Mouse (Mus musculus) CH12.LX (cell line): ENCODE data around the gene Tmem198b. TPM values are rescaled to one million over a fixed set of nuclear protein-coding genes. Genes with fewer than 3 reads are reported as not detected.

ENCODE experiments used
- DNase-seq: peaks from one replicate; pipeline ENCODE4 v3.0.0-alpha.2; 2013; ENCODE audit errors: extremely low read depth
- H3K27ac ChIP-seq: 2 replicates; pipeline ENCODE4 v1.5.1; 2012; ENCODE audit warnings: low read depth, mild to moderate bottlenecking, control low read depth, moderate library complexity; ENCODE audit not compliant: insufficient read depth
- H3K27me3 ChIP-seq: replicated peaks from 2 replicates; pipeline ENCODE3; 2012; ENCODE audit warnings: inconsistent platforms
- H3K36me3 ChIP-seq, 2 experiments: replicated peaks in 1 of 2; 2 replicates each; pipeline versions ENCODE3 to v1.6.1; 2012; ENCODE audit warnings: inconsistent platforms in 1 of 2, low read length in 1 of 2, mild to moderate bottlenecking in 1 of 2, mixed read lengths in 1 of 2, moderate library complexity in 1 of 2; ENCODE audit not compliant: control insufficient read depth in 1 of 2, insufficient read depth in 1 of 2
- H3K4me1 ChIP-seq, 2 experiments: 2 replicates each; pipeline ENCODE4 v1.6.1; 2012; ENCODE audit warnings: inconsistent platforms in 1 of 2, moderate library complexity in 1 of 2; ENCODE audit not compliant: insufficient read depth in 2 of 2, control insufficient read depth in 1 of 2
- H3K4me2 ChIP-seq: 2 replicates; pipeline ENCODE4 v1.6.1; 2012; ENCODE audit warnings: low read depth, mild to moderate bottlenecking, control low read depth; ENCODE audit not compliant: poor library complexity, insufficient read depth, severe bottlenecking
- H3K4me3 ChIP-seq, 3 experiments: fragments of 150-350 bp in 1 of 3; sonication (generic) in 1 of 3; replicated peaks in 1 of 3; 2 replicates each; pipeline versions ENCODE3 to v1.5.1; 2011 to 2012; ENCODE audit warnings: low read depth in 2 of 3, low read length in 2 of 3, mild to moderate bottlenecking in 2 of 3, moderate library complexity in 2 of 3, control low read depth in 1 of 3, improper control_type of control experiment in 1 of 3, inconsistent platforms in 1 of 3, mixed read lengths in 1 of 3; ENCODE audit not compliant: poor library complexity in 1 of 3
- H3K79me2 ChIP-seq: replicated peaks from 2 replicates; pipeline ENCODE4 v1.6.1; 2012; ENCODE audit warnings: mild to moderate bottlenecking, moderate library complexity; ENCODE audit not compliant: control insufficient read depth, poor library complexity, insufficient read depth, severe bottlenecking; ENCODE audit errors: extremely low read depth
- H3K9ac ChIP-seq: 2 replicates; pipeline ENCODE4 v1.6.1; 2012; ENCODE audit warnings: low read depth, mild to moderate bottlenecking, control low read depth, moderate library complexity; ENCODE audit not compliant: insufficient read depth
- H3K9me3 ChIP-seq: replicated peaks from 2 replicates; pipeline ENCODE3; 2012; ENCODE audit warnings: low read length, inconsistent platforms, mixed read lengths
- BHLHE40 ChIP-seq: IDR thresholded peaks from 2 replicates; pipeline ENCODE4 v1.6.1; 2011; ENCODE audit warnings: mild to moderate bottlenecking, low read depth, low read length, improper control_type of control experiment
- CHD2 ChIP-seq: IDR thresholded peaks from 2 replicates; pipeline ENCODE4 v1.6.1; 2011; ENCODE audit warnings: low read length, improper control_type of control experiment
- CTCF ChIP-seq, 2 experiments: IDR thresholded peaks in 1 of 2; conservative IDR thresholded peaks in 1 of 2; 2 replicates each; pipeline ENCODE4 v1.5.1; 2011 to 2012; ENCODE audit warnings: low read depth in 2 of 2, low read length in 2 of 2, improper control_type of control experiment in 1 of 2, inconsistent platforms in 1 of 2, mild to moderate bottlenecking in 1 of 2, moderate library complexity in 1 of 2
- ETS1 ChIP-seq: conservative IDR thresholded peaks from 2 replicates; pipeline ENCODE4 v1.6.1; 2012; ENCODE audit warnings: low read depth, mild to moderate bottlenecking, inconsistent platforms, low read length, improper control_type of control experiment, moderate library complexity
- HCFC1 ChIP-seq: IDR thresholded peaks from 2 replicates; pipeline ENCODE4 v1.6.1; 2012; ENCODE audit warnings: low read depth, mild to moderate bottlenecking, inconsistent platforms, low read length, improper control_type of control experiment
- JUN ChIP-seq: IDR thresholded peaks from 2 replicates; pipeline ENCODE4 v1.6.1; 2011; ENCODE audit warnings: low read depth, mild to moderate bottlenecking, low read length, improper control_type of control experiment, moderate library complexity; ENCODE audit not compliant: insufficient read depth
- JUND ChIP-seq: conservative IDR thresholded peaks from 2 replicates; pipeline ENCODE4 v1.6.1; 2011; ENCODE audit warnings: low read depth, low read length, improper control_type of control experiment
- KAT2A ChIP-seq: IDR thresholded peaks from 2 replicates; pipeline ENCODE4 v1.6.1; 2012; ENCODE audit warnings: low read length, improper control_type of control experiment, inconsistent platforms; ENCODE audit not compliant: insufficient replicate concordance
- MAZ ChIP-seq: IDR thresholded peaks from 2 replicates; pipeline ENCODE4 v1.6.1; 2012; ENCODE audit warnings: low read depth, mild to moderate bottlenecking, inconsistent platforms, low read length, improper control_type of control experiment, moderate library complexity
- MEF2A ChIP-seq: IDR thresholded peaks from 2 replicates; pipeline ENCODE4 v1.6.1; 2014; ENCODE audit warnings: low read depth, mild to moderate bottlenecking, inconsistent platforms, low read length, improper control_type of control experiment, borderline replicate concordance
- MXI1 ChIP-seq: IDR thresholded peaks from 2 replicates; pipeline ENCODE4 v1.6.1; 2011; ENCODE audit warnings: mild to moderate bottlenecking, low read depth, low read length, improper control_type of control experiment
- NRF1 ChIP-seq: IDR thresholded peaks from 2 replicates; pipeline ENCODE4 v1.6.1; 2014; ENCODE audit warnings: low read depth, mild to moderate bottlenecking, inconsistent platforms, low read length, improper control_type of control experiment, moderate library complexity
- POLR2A ChIP-seq: IDR thresholded peaks from 2 replicates; pipeline ENCODE4 v1.6.1; 2011; ENCODE audit warnings: low read depth, mild to moderate bottlenecking, improper control_type of control experiment, low read length
- POLR2AphosphoS2 ChIP-seq: IDR thresholded peaks from 2 replicates; pipeline ENCODE4 v1.6.1; 2011; ENCODE audit warnings: low read depth, low read length, improper control_type of control experiment
- RAD21 ChIP-seq: IDR thresholded peaks from 2 replicates; pipeline ENCODE4 v1.6.1; 2011; ENCODE audit warnings: low read depth, mild to moderate bottlenecking, low read length, improper control_type of control experiment, moderate library complexity
- SIN3A ChIP-seq: IDR thresholded peaks from 2 replicates; pipeline ENCODE4 v1.6.1; 2012; ENCODE audit warnings: low read length, improper control_type of control experiment, inconsistent platforms
- USF1 ChIP-seq: IDR thresholded peaks from 2 replicates; pipeline ENCODE4 v1.6.1; 2014; ENCODE audit warnings: low read depth, mild to moderate bottlenecking, inconsistent platforms, low read length, improper control_type of control experiment
- USF2 ChIP-seq: conservative IDR thresholded peaks from 2 replicates; pipeline ENCODE4 v1.6.1; 2011; ENCODE audit warnings: low read depth, low read length, improper control_type of control experiment
- ZKSCAN1 ChIP-seq: IDR thresholded peaks from 2 replicates; pipeline ENCODE4 v1.6.1; 2012; ENCODE audit warnings: low read depth, inconsistent platforms, low read length, improper control_type of control experiment, borderline replicate concordance
- ZNF384 ChIP-seq: IDR thresholded peaks from 2 replicates; pipeline ENCODE4 v1.6.1; 2012; ENCODE audit warnings: low read depth, low read length, improper control_type of control experiment, inconsistent platforms
- dilution Hi-C: fragments of 300-500 bp; cut with MboI; formaldehyde crosslinking; loops from 2 replicates; pipeline ENCODE4 v1.14.3; 2020; ENCODE audit warnings: low sequenced_read_pairs; ENCODE audit not compliant: extremely low pct_unique_long_range_greater_than_20kb, extremely low pct_ligation_motif_present
- in situ Hi-C: fragments of 300-500 bp; cut with MboI; formaldehyde crosslinking; loops from 3 replicates; pipeline ENCODE4 v1.14.3; 2019; ENCODE audit warnings: low sequenced_read_pairs, low pct_ligation_motif_present, low pct_unique_long_range_greater_than_20kb, mixed read lengths
- polyA plus RNA-seq: library from polyadenylated mRNA; unstranded; fragments of >175 nt; gene quantifications from 2 replicates; pipeline ENCODE4 v1.2.1, GENCODE M21; 2012; ENCODE audit warnings: low read depth; ENCODE audit not compliant: insufficient read length
- total RNA-seq, 2 experiments: library from RNA; depleted of rRNA; stranded (reverse); fragments of 300-350 nt in 1 of 2; fragments of >200 nt in 1 of 2; gene quantifications; 2 replicates each; pipeline ENCODE4 v1.2.3; 2012 to 2014

The Tmem198b gene
- total and polyA plus RNA-seq, 3 experiments = 2.0 to 4.7 (median 2.6) TPM

- no peaks in the 10 kb centered on the region for H3K27me3 ChIP-seq
- no peak overlapping the region for H3K4me2 ChIP-seq
- peaks cover 8 to 31% of the 10 kb centered on the region in 2 experiments; a peak in 3 of 4 replicates for H3K4me1 ChIP-seq
- H3K79me2 ChIP-seq = no peaks in the 10 kb centered on the region
- TF ChIP-seq CTCF (conservative IDR thresholded peaks at IDR 0.05 in 1 of 2, IDR thresholded peaks at IDR 0.05 in 1 of 2; ENCODE audit: low read depth in 2 of 2, low read length in 2 of 2) = peak in 1 of 2 experiments; percentile 26; a peak in 1 of 4 replicates
- no peak for TF ChIP-seq MEF2A
- no peak for TF ChIP-seq POLR2AphosphoS2
- no peak for TF ChIP-seq BHLHE40
- TF ChIP-seq MXI1 = no peak
- peak; percentile 7 for TF ChIP-seq RAD21
- TF ChIP-seq USF1 = no peak
- no peak for TF ChIP-seq ZNF384
- H3K9me3 ChIP-seq = no peaks in the 10 kb centered on the region
- dilution Hi-C loops = no loop called here
- in situ Hi-C loops = no loop called here
- H3K27ac ChIP-seq = no peak overlapping the region
- no peak overlapping the region for H3K9ac ChIP-seq
- H3K36me3 ChIP-seq = no peaks in the 10 kb centered on the region
- DNase-seq = no peak
- H3K4me3 ChIP-seq = no peak overlapping the region
These were observed 12.1 kb downstream of the Tmem198b start for GRCm38 (mm10) chr10:128792041-128792440.

GRCm38 (mm10) chr10:128790398-128791124 is 13.6 kb downstream of the Tmem198b start, which contains the start of gene Mmp19:
TSS of gene Mmp19 (plus strand) at chr10:128790910.
- peaks cover 7 to 24% of the 10 kb centered on the region in 2 experiments; a peak in 3 of 4 replicates for H3K4me1 ChIP-seq
- in situ Hi-C loops = no loop called here
- H3K4me2 ChIP-seq = no peak within 1 kb of the TSS
- TF ChIP-seq POLR2A (no peak), ZNF384 (no peak), KAT2A (no peak), HCFC1 (no peak), JUN (no peak), JUND (no peak), CHD2 (no peak), USF2 (no peak), ZKSCAN1 (no peak), MAZ (no peak), NRF1 (no peak), ETS1 (no peak), BHLHE40 (no peak), MEF2A (no peak), SIN3A (no peak)
- TF ChIP-seq, all 38 proteins: peak for 0
- no peak for DNase-seq
- H3K27me3 ChIP-seq = no peaks in the 10 kb centered on the region
- H3K4me3 ChIP-seq = no peak within 1 kb of the TSS
- no peaks in the 10 kb centered on the region for H3K36me3 ChIP-seq
- H3K9me3 ChIP-seq = no peaks in the 10 kb centered on the region
- H3K27ac ChIP-seq = no peak within 1 kb of the TSS
- dilution Hi-C loops = no loop called here
- no peak within 1 kb of the TSS for H3K9ac ChIP-seq
- no peaks in the 10 kb centered on the region for H3K79me2 ChIP-seq
